In the genomic region with DNA sequence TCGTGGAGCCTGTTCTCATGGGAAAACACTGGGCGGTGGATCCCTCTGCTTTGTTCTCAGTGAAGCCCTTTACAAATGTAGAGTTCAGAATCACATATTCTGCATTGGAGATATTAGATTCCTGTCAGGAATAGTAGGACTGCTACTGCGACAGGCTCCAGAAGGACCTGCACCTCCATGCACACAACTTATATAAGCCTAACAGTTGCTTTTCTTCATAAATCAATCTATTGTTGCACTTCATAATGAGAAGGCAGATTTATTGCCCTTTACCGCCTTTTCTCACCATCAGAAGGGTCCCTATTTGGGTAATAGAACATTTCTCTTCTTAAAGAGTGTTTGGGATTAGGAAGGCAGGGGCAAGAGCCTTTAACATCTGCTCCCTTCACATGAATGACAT, we compare ENCODE assay signal across 25 mouse cellular contexts.
A peak's percentile ranks its signal among the peaks of the same experiment; 100 is the strongest.
DNase-seq lines count a peak whose midpoint lies in the region; ATAC-seq and TF ChIP-seq lines count a peak whose summit lies in the region.
"Had no signal": no experiment of that assay in that cellular context is flagged by ENCODE, and none has a peak within 500 bp of the region (broad histone marks: within the 10 kb centered on the region; RNA-seq: fewer than 3 reads in every experiment).

No protein-coding gene starts in this region.

- no peaks in the 10 kb centered on the region for H3K36me3 ChIP-seq in forebrain, embryonic 15.5 days
- H3K36me3 ChIP-seq in forebrain, embryonic 12.5 days (replicated peaks): no peaks in the 10 kb centered on the region
- H3K36me3 ChIP-seq in midbrain, embryonic 11.5 days (ENCODE audit: control insufficient read depth, insufficient read depth, low read length): no peaks in the 10 kb centered on the region
- H3K36me3 ChIP-seq in midbrain, embryonic 16.5 days (ENCODE audit: control insufficient read depth, insufficient read depth, low read length): no peaks in the 10 kb centered on the region
- H3K36me3 ChIP-seq in liver, embryonic 14.5 days (replicated peaks; ENCODE audit: control insufficient read depth, insufficient read depth, low read depth): no peaks in the 10 kb centered on the region
- H3K36me3 ChIP-seq: G1E; limb, embryonic 12.5 days had no signal

- no peak overlapping the region for H3K4me2 ChIP-seq in forebrain, embryonic 15.5 days (replicated peaks)
- no peak overlapping the region for H3K4me2 ChIP-seq in forebrain, embryonic 12.5 days
- H3K4me2 ChIP-seq in midbrain, embryonic 11.5 days: no peak overlapping the region
- H3K4me2 ChIP-seq in midbrain, embryonic 16.5 days (ENCODE audit: low read length): no peak overlapping the region
- peak overlapping the region; percentile 85 for H3K4me2 ChIP-seq in liver, embryonic 14.5 days (ENCODE audit: low read depth)
- H3K4me2 ChIP-seq: limb, embryonic 12.5 days had no signal

- no peak for TF ChIP-seq CTCF in liver, embryonic 14.5 days (IDR thresholded peaks at IDR 0.05; ENCODE audit: low read depth)

- no peaks in the 10 kb centered on the region for H3K27me3 ChIP-seq in forebrain, embryonic 15.5 days
- no peaks in the 10 kb centered on the region for H3K27me3 ChIP-seq in forebrain, embryonic 12.5 days
- H3K27me3 ChIP-seq in midbrain, embryonic 11.5 days (ENCODE audit: control insufficient read depth, insufficient read depth, low read length): no peaks in the 10 kb centered on the region
- H3K27me3 ChIP-seq in midbrain, embryonic 16.5 days (ENCODE audit: control insufficient read depth, insufficient read depth, low read depth, low read length): no peaks in the 10 kb centered on the region
- no peaks in the 10 kb centered on the region for H3K27me3 ChIP-seq in liver, embryonic 14.5 days (ENCODE audit: control insufficient read depth, insufficient read depth, low read length)
- H3K27me3 ChIP-seq: CH12.LX; limb, embryonic 12.5 days; Patski had no signal

- H3K27ac ChIP-seq in forebrain, embryonic 15.5 days (replicated peaks): peak overlapping the region; percentile 40
- no peak overlapping the region for H3K27ac ChIP-seq in forebrain, embryonic 12.5 days
- H3K27ac ChIP-seq in midbrain, embryonic 11.5 days (ENCODE audit: low read depth, low read length): no peak overlapping the region
- H3K27ac ChIP-seq in midbrain, embryonic 16.5 days (ENCODE audit: low read length): no peak overlapping the region
- peak overlapping the region; percentile 31; the same call in 1 of the 2 replicates for H3K27ac ChIP-seq in liver, embryonic 14.5 days
- H3K27ac ChIP-seq: hindbrain, postnatal 0 days; layer of hippocampus, adult 2 months; limb, embryonic 12.5 days had no signal

- no peaks in the 10 kb centered on the region for H3K9me3 ChIP-seq in forebrain, embryonic 15.5 days
- no peaks in the 10 kb centered on the region for H3K9me3 ChIP-seq in forebrain, embryonic 12.5 days
- no peaks in the 10 kb centered on the region for H3K9me3 ChIP-seq in midbrain, embryonic 11.5 days (ENCODE audit: control insufficient read depth, low read length)
- no peaks in the 10 kb centered on the region for H3K9me3 ChIP-seq in midbrain, embryonic 16.5 days (replicated peaks; ENCODE audit: control insufficient read depth, low read length, poor library complexity, severe bottlenecking)
- no peaks in the 10 kb centered on the region for H3K9me3 ChIP-seq in liver, embryonic 14.5 days (ENCODE audit: control insufficient read depth, low read length)
- H3K9me3 ChIP-seq: G1E; limb, embryonic 12.5 days had no signal

- H3K4me1 ChIP-seq in forebrain, embryonic 15.5 days: peaks cover 33% of the 10 kb centered on the region
- H3K4me1 ChIP-seq in forebrain, embryonic 12.5 days: peaks cover 24% of the 10 kb centered on the region
- peaks cover 15% of the 10 kb centered on the region for H3K4me1 ChIP-seq in midbrain, embryonic 11.5 days (ENCODE audit: control insufficient read depth, insufficient read depth, low read length)
- peaks cover 21% of the 10 kb centered on the region for H3K4me1 ChIP-seq in midbrain, embryonic 16.5 days (ENCODE audit: control insufficient read depth, insufficient read depth, low read length)
- H3K4me1 ChIP-seq in liver, embryonic 14.5 days (replicated peaks; ENCODE audit: control insufficient read depth in 2 of 2, insufficient read depth in 2 of 2, low read length in 1 of 2): peaks cover 40 to 53% of the 10 kb centered on the region in 2 experiments

- no peak for DNase-seq in midbrain, embryonic 11.5 days (ENCODE audit: low spot score, missing footprints)
- no peak for DNase-seq in liver, embryonic 14.5 days (ENCODE audit: low read depth in 3 of 3, low spot score in 3 of 3)
- DNase-seq in mesoderm, embryonic 11.5 days (ENCODE audit: low read depth, low spot score): peak; percentile 47
- DNase-seq in layer of hippocampus, postnatal 25 days (ENCODE audit: extremely low spot score in 1 of 2, low spot score in 1 of 2): no peak
- DNase-seq: adrenal gland, postnatal 36 days; B cell, adult 2 months; cerebellum, adult 9-11 months; heart, postnatal 10 days; kidney, adult 9 months; kidney, postnatal 25 days; layer of hippocampus, postnatal 36 days; lung, adult 2 months; lung, postnatal 14 days; right cerebral cortex, adult 18-20 months; right cerebral cortex, postnatal 4 days; thymus, postnatal 14 days had no signal

- TF ChIP-seq EP300 in liver, embryonic 14.5 days (IDR thresholded peaks at IDR 0.05; ENCODE audit: low read depth): no peak

- H3K4me3 ChIP-seq in forebrain, embryonic 15.5 days: no peak overlapping the region
- H3K4me3 ChIP-seq in forebrain, embryonic 12.5 days (replicated peaks): no peak overlapping the region
- no peak overlapping the region for H3K4me3 ChIP-seq in midbrain, embryonic 11.5 days (ENCODE audit: low read depth, low read length)
- H3K4me3 ChIP-seq in midbrain, embryonic 16.5 days (ENCODE audit: low read depth, low read length): no peak overlapping the region
- H3K4me3 ChIP-seq in liver, embryonic 14.5 days (ENCODE audit: insufficient read depth in 1 of 2, low read depth in 2 of 2, low read length in 2 of 2): peak overlapping the region in 1 of 2 experiments; percentile 25; a peak in 2 of 4 replicates
- H3K4me3 ChIP-seq: layer of hippocampus, adult 2 months; limb, embryonic 12.5 days had no signal

- no peak for ATAC-seq in forebrain, embryonic 15.5 days (replicated peaks)
- no peak for ATAC-seq in forebrain, embryonic 12.5 days (ENCODE audit: low FRiP score)
- ATAC-seq in midbrain, embryonic 11.5 days (ENCODE audit: low FRiP score): peak; percentile 48; the same call in 1 of the 2 replicates
- no peak for ATAC-seq in midbrain, embryonic 16.5 days
- ATAC-seq in liver, embryonic 14.5 days (ENCODE audit: insufficient read depth): no peak
- ATAC-seq: hindbrain, postnatal 0 days; Patski had no signal

- H3K9ac ChIP-seq in forebrain, embryonic 15.5 days (replicated peaks): no peak overlapping the region
- H3K9ac ChIP-seq in forebrain, embryonic 12.5 days: no peak overlapping the region
- no peak overlapping the region for H3K9ac ChIP-seq in midbrain, embryonic 11.5 days (ENCODE audit: low read length)
- H3K9ac ChIP-seq in midbrain, embryonic 16.5 days (ENCODE audit: low read depth, low read length): no peak overlapping the region
- 0 out of 2 replicates have a peak overlapping the region, but pooled peaks have one; percentile 5 for H3K9ac ChIP-seq in liver, embryonic 14.5 days (replicated peaks)
- H3K9ac ChIP-seq: limb, embryonic 12.5 days had no signal

- WGBS in forebrain, embryonic 15.5 days: 59% methylated on average over 4 of the region's 4 CpGs
- WGBS in forebrain, embryonic 12.5 days: 61% methylated on average over 4 of the region's 4 CpGs
- 58% methylated on average over 4 of the region's 4 CpGs for WGBS in midbrain, embryonic 11.5 days
- 42% methylated on average over 4 of the region's 4 CpGs for WGBS in midbrain, embryonic 16.5 days
- WGBS in liver, embryonic 14.5 days (ENCODE audit: insufficient replicate concordance): 76% methylated on average over 4 of the region's 4 CpGs

Comparison
In these comparisons a context has a peak if more than half of its experiments do, and no peak if none do; other contexts are left out.
1. H3K27ac ChIP-seq: peak in forebrain, embryonic 15.5 days (single experiment) and liver, embryonic 14.5 days (single experiment); none in forebrain, embryonic 12.5 days (single experiment), midbrain, embryonic 11.5 days (single experiment) and midbrain, embryonic 16.5 days (single experiment).